Mouse (Mus musculus) spleen, adult 2 months (tissue): ENCODE measurements around the gene St3gal5.

ENCODE experiments used
- CTCF ChIP-seq: fragments of 200-500 bp; IDR thresholded peaks from 2 replicates; pipeline ENCODE4 v1.5.1; 2011; ENCODE audit warnings: mild to moderate bottlenecking, inconsistent platforms; ENCODE audit not compliant: insufficient read depth, insufficient read length, insufficient replicate concordance; ENCODE audit errors: extremely low read depth
- POLR2A ChIP-seq: fragments of 200-500 bp; IDR thresholded peaks from 2 replicates; pipeline ENCODE4 v1.6.1; 2011; ENCODE audit warnings: low read depth, low read length, inconsistent platforms

- TF ChIP-seq POLR2A (no peak), CTCF (no peak)
Observed at GRCm38 (mm10) chr6:72114902-72115301, 17.5 kb downstream of the St3gal5 start.
